Mouse (Mus musculus): ENCODE results near the gene H2-Q10. TPM values are rescaled to one million over a fixed set of nuclear protein-coding genes. Genes with fewer than 3 reads are reported as not detected.

Gene H2-Q10
- total RNA-seq, 4 experiments from 2014 or later = 0.12 to 0.64 (median 0.56) TPM; not detected in 1

GRCm38 (mm10) chr17:35514756-35515155, 44.9 kb downstream of the H2-Q10 start:
- DNase-seq (ENCODE audit: low spot score in 2 of 2) = no peak

GRCm38 (mm10) chr17:35515911-35516640, 46.2 kb downstream of the H2-Q10 start:
- DNase-seq (ENCODE audit: low spot score in 2 of 2) = no peak

GRCm38 (mm10) chr17:35516652-35517500, 47.0 kb downstream of the H2-Q10 start, which contains the start of the genes Tcf19 and Cchcr1:
Tcf19 (minus strand) TSS chr17:35516824.
Cchcr1 (plus strand) TSS chr17:35517100.
- peak; percentile 92 to 94 for DNase-seq (ENCODE audit: low spot score in 2 of 2)

GRCm38 (mm10) chr17:35517526-35517925, 47.6 kb downstream of the H2-Q10 start:
- DNase-seq (ENCODE audit: low spot score in 2 of 2) = no peak

Other genes with a start within 250 kb of the H2-Q10 start
- not detected for gene Gm16181, start 249.3 kb upstream of the H2-Q10 start, total RNA-seq (2022)
- gene Atp6v1g2, start 236.4 kb upstream of the H2-Q10 start, total RNA-seq (2022) = 100 to 1,000 TPM; 592 to 630 (median 612) TPM
- gene Nfkbil1, start 234.3 kb upstream of the H2-Q10 start, total RNA-seq (2022) = 10 to 100 TPM; 12.9 to 16.4 (median 14.9) TPM
- 100 to 1,000 TPM; 216 to 231 (median 222) TPM for gene Ddx39b, start 228.3 kb upstream of the H2-Q10 start, total RNA-seq (2022)
- gene H2-D1, start 207.4 kb upstream of the H2-Q10 start, total RNA-seq (2022) = 100 to 1,000 TPM in 2 of 4 experiments, 10 to 100 TPM in 2; 23.2 to 135 (median 64.4) TPM
- 1 to 10 TPM in 2 of 4 experiments, under 1 TPM in 2; 0.85 to 2.5 (median 1.2) TPM for gene H2-Q1, start 149.7 kb upstream of the H2-Q10 start, total RNA-seq (2022)
- 1 to 10 TPM in 1 of 4 experiments, under 1 TPM in 2, not detected in 1; 0.64 to 2.6 (median 0.81) TPM for gene H2-Q2, start 127.8 kb upstream of the H2-Q10 start, total RNA-seq (2022)
- gene H2-Q4, start 90.5 kb upstream of the H2-Q10 start, total RNA-seq (2022) = 10 to 100 TPM in 2 of 4 experiments, 1 to 10 TPM in 2; 2.5 to 10.6 (median 6.7) TPM
- 1 to 10 TPM in 2 of 4 experiments, under 1 TPM in 2; 0.47 to 2.4 (median 1.3) TPM for gene H2-Q6, start 45.2 kb upstream of the H2-Q10 start, total RNA-seq (2022)
- gene H2-Q7, start 30.9 kb upstream of the H2-Q10 start, total RNA-seq (2022) = 1 to 10 TPM in 2 of 4 experiments, under 1 TPM in 2; 0.41 to 3.2 (median 1.5) TPM
- gene Pou5f1, start 35.9 kb downstream of the H2-Q10 start, total RNA-seq (2022) = under 1 TPM in 2 of 4 experiments, not detected in 2; 0.45 to 0.69 TPM
- gene Tcf19, start 46.7 kb downstream of the H2-Q10 start, total RNA-seq (2022) = 1 to 10 TPM; 4.5 to 6.2 (median 5.2) TPM
- 10 to 100 TPM; 12.2 to 13.5 (median 12.9) TPM for gene Cchcr1, start 47.0 kb downstream of the H2-Q10 start, total RNA-seq (2022)
- 1 to 10 TPM in 2 of 4 experiments, under 1 TPM in 1, not detected in 1; 0.96 to 2.2 (median 2.1) TPM for gene Psors1c2, start 63.1 kb downstream of the H2-Q10 start, total RNA-seq (2022)
- under 1 TPM; 0.12 to 0.64 (median 0.37) TPM for gene Cdsn, start 82.0 kb downstream of the H2-Q10 start, total RNA-seq (2022)
- gene 2300002M23Rik, start 97.4 kb downstream of the H2-Q10 start, total RNA-seq (2022) = not detected
- gene Sfta2, start 131.5 kb downstream of the H2-Q10 start, total RNA-seq (2022) = not detected
- not detected for gene Gm9573, start 156.5 kb downstream of the H2-Q10 start, total RNA-seq (2022)
- gene Mucl3, start 173.6 kb downstream of the H2-Q10 start, total RNA-seq (2022) = not detected
- gene Vars2, start 197.5 kb downstream of the H2-Q10 start, total RNA-seq (2022) = 10 to 100 TPM; 28.0 to 44.7 (median 35.4) TPM
- gene Gtf2h4, start 203.7 kb downstream of the H2-Q10 start, total RNA-seq (2022) = 10 to 100 TPM; 28.3 to 35.3 (median 33.2) TPM
- gene Ddr1, start 234.5 kb downstream of the H2-Q10 start, total RNA-seq (2022) = 10 to 100 TPM; 58.3 to 84.6 (median 74.1) TPM

All from layer of hippocampus, adult 8-10 months (tissue).